Mouse (Mus musculus) brown adipose tissue, adult 24 weeks (tissue): ENCODE measurements around the gene Sptan1. TPM values are rescaled to one million over a fixed set of nuclear protein-coding genes. Genes with fewer than 3 reads are reported as not detected.
A peak's percentile ranks its signal among the peaks of the same experiment; 100 is the strongest.
"Not testable (repeated sequence)": the region's sequence is repeated elsewhere in the genome, so short reads cannot be mapped to it uniquely, and the experiment has no call there.

ENCODE experiments used
- H3K27ac ChIP-seq: fragments of 200-500 bp; replicated peaks from 2 replicates; pipeline ENCODE4 v1.5.1; 2012; ENCODE audit warnings: low read depth, mild to moderate bottlenecking, low read length
- H3K4me1 ChIP-seq: fragments of 200-500 bp; 2 replicates; pipeline ENCODE4 v1.6.1; 2012; ENCODE audit warnings: low read length, mixed read lengths; ENCODE audit not compliant: control insufficient read depth, insufficient read depth, insufficient read length
- H3K4me3 ChIP-seq: fragments of 200-500 bp; 2 replicates; pipeline ENCODE4 v1.5.1; 2012; ENCODE audit warnings: low read depth, mild to moderate bottlenecking, low read length, moderate library complexity; ENCODE audit not compliant: insufficient read depth
- polyA plus RNA-seq: library from polyadenylated mRNA; stranded (reverse); fragments of >200 nt; gene quantifications from 2 replicates; pipeline ENCODE4 v1.2.4, GENCODE M21; 2012; ENCODE audit not compliant: missing spikeins, insufficient read depth, insufficient read length

Sptan1 gene
- polyA plus RNA-seq, 1 experiment = 81.3 TPM

- no peak overlapping the region for H3K27ac ChIP-seq
- H3K4me1 ChIP-seq = peaks cover 4% of the 10 kb centered on the region; the same call in 1 of the 2 replicates
- H3K4me3 ChIP-seq = no peak overlapping the region
Measured at GRCm38 (mm10) chr2:30038370-30038769, 73.0 kb downstream of the Sptan1 start.

- Histone ChIP-seq H3K4me1 (peaks cover 4% of the 10 kb centered on the region; the same call in 1 of the 2 replicates), H3K27ac (peak overlapping the region; percentile 38), H3K4me3 (no peak overlapping the region)
Measured at GRCm38 (mm10) chr2:30039687-30040086, 74.3 kb downstream of the Sptan1 start.

- H3K4me3 ChIP-seq = no peak overlapping the region
- H3K27ac ChIP-seq = no peak overlapping the region
- H3K4me1 ChIP-seq = peaks cover 4% of the 10 kb centered on the region; the same call in 1 of the 2 replicates
Measured at GRCm38 (mm10) chr2:30042445-30042844, 77.1 kb downstream of the Sptan1 start.

- Histone ChIP-seq H3K4me1 (peaks cover 4% of the 10 kb centered on the region; the same call in 1 of the 2 replicates), H3K4me3 (no peak overlapping the region), H3K27ac (no peak overlapping the region)
Measured at GRCm38 (mm10) chr2:30044550-30044949, 79.2 kb downstream of the Sptan1 start.

- H3K4me3 ChIP-seq = no peak overlapping the region
- H3K27ac ChIP-seq = no peak overlapping the region
- H3K4me1 ChIP-seq = no peaks in the 10 kb centered on the region
Measured at GRCm38 (mm10) chr2:30047127-30047526, 81.8 kb downstream of the Sptan1 start.

- H3K4me1 ChIP-seq = no peaks in the 10 kb centered on the region
- H3K27ac ChIP-seq = no peak overlapping the region
- H3K4me3 ChIP-seq = peak overlapping the region; percentile 71
Measured at GRCm38 (mm10) chr2:30048101-30048501, 82.7 kb downstream of the Sptan1 start.

- Histone ChIP-seq H3K4me1 (no peaks in the 10 kb centered on the region), H3K4me3 (peak within 1 kb of the TSS; percentile 72), H3K27ac (peak within 1 kb of the TSS; percentile 100)
Measured at GRCm38 (mm10) chr2:30048699-30049388, 83.5 kb downstream of the Sptan1 start, which contains the start of gene Wdr34. Gene Wdr34, minus strand, starts transcription at chr2:30048881.

GRCm38 (mm10) chr2:30049831-30050230, 84.5 kb downstream of the Sptan1 start:
- Histone ChIP-seq H3K4me3 (no peak overlapping the region), H3K27ac (no peak overlapping the region), H3K4me1 (no peaks in the 10 kb centered on the region)

- H3K4me1 ChIP-seq = no peaks in the 10 kb centered on the region
- no peak overlapping the region for H3K4me3 ChIP-seq
- H3K27ac ChIP-seq = no peak overlapping the region
Measured at GRCm38 (mm10) chr2:30051992-30052761, 86.8 kb downstream of the Sptan1 start.

GRCm38 (mm10) chr2:30055310-30055709, 90.0 kb downstream of the Sptan1 start:
- not testable (repeated sequence) for H3K4me3 ChIP-seq, H3K27ac ChIP-seq, H3K4me1 ChIP-seq

GRCm38 (mm10) chr2:30056736-30057135, 91.4 kb downstream of the Sptan1 start:
- H3K27ac ChIP-seq = no peak overlapping the region
- H3K4me3 ChIP-seq = no peak overlapping the region
- H3K4me1 ChIP-seq = no peaks in the 10 kb centered on the region

GRCm38 (mm10) chr2:30057223-30057904, 92.0 kb downstream of the Sptan1 start, which contains the start of gene Set:
Gene Set, plus strand, starts transcription at chr2:30057378.
- H3K4me3 ChIP-seq = no peak within 1 kb of the TSS
- H3K27ac ChIP-seq = no peak within 1 kb of the TSS

GRCm38 (mm10) chr2:30058418-30058817, 93.1 kb downstream of the Sptan1 start:
- Histone ChIP-seq H3K27ac (no peak overlapping the region), H3K4me3 (no peak overlapping the region), H3K4me1 (peaks cover 2% of the 10 kb centered on the region; the same call in 1 of the 2 replicates)

More at GRCm38 (mm10) chr2:30057223-30057904, 92.0 kb downstream of the Sptan1 start, which contains the start of gene Set:
- H3K4me1 ChIP-seq = no peaks in the 10 kb centered on the region

GRCm38 (mm10) chr2:30061215-30062166, 96.1 kb downstream of the Sptan1 start:
- H3K4me1 ChIP-seq = peaks cover 5% of the 10 kb centered on the region; the same call in 1 of the 2 replicates
- H3K27ac ChIP-seq = peak overlapping the region; percentile 81
- H3K4me3 ChIP-seq = peak overlapping the region; percentile 67
